Mouse (Mus musculus): ENCODE data around the gene Trmt13. TPM values are rescaled to one million over a fixed set of nuclear protein-coding genes. Genes with fewer than 3 reads are reported as not detected.

Gene Trmt13
- polyA plus RNA-seq, 1 experiment from 2014 or later: 29.3 TPM

- Histone ChIP-seq H3K27ac (ENCODE audit: low read length) (no peak overlapping the region), H3K4me3 (ENCODE audit: low read depth, low read length) (no peak overlapping the region), H3K9ac (ENCODE audit: low read depth, low read length) (no peak overlapping the region), H3K27me3 (ENCODE audit: control insufficient read depth, insufficient read depth, low read depth, low read length) (no peaks in the 10 kb centered on the region), H3K4me1 (ENCODE audit: control insufficient read depth, insufficient read depth, low read length) (no peaks in the 10 kb centered on the region), H3K36me3 (ENCODE audit: control insufficient read depth, insufficient read depth, low read length) (peaks cover 10% of the 10 kb centered on the region), H3K9me3 (replicated peaks; ENCODE audit: control insufficient read depth, low read length, poor library complexity, severe bottlenecking) (no peaks in the 10 kb centered on the region), H3K4me2 (ENCODE audit: low read length) (no peak overlapping the region)
- WGBS: 88% methylated on average over 2 of the region's 2 CpGs
- ATAC-seq: no peak
Observed at GRCm38 (mm10) chr3:116542070-116542469, 72.3 kb downstream of the Trmt13 start.

- Histone ChIP-seq H3K9me3 (replicated peaks; ENCODE audit: control insufficient read depth, low read length, poor library complexity, severe bottlenecking) (no peaks in the 10 kb centered on the region), H3K27me3 (ENCODE audit: control insufficient read depth, insufficient read depth, low read depth, low read length) (no peaks in the 10 kb centered on the region), H3K36me3 (ENCODE audit: control insufficient read depth, insufficient read depth, low read length) (peaks cover 19% of the 10 kb centered on the region), H3K27ac (ENCODE audit: low read length) (no peak overlapping the region), H3K4me3 (ENCODE audit: low read depth, low read length) (no peak overlapping the region), H3K4me1 (ENCODE audit: control insufficient read depth, insufficient read depth, low read length) (no peaks in the 10 kb centered on the region), H3K9ac (ENCODE audit: low read depth, low read length) (no peak overlapping the region), H3K4me2 (ENCODE audit: low read length) (no peak overlapping the region)
- ATAC-seq: no peak
- 62% methylated on average over 6 of the region's 6 CpGs for WGBS
Observed at GRCm38 (mm10) chr3:116537200-116537573, 77.2 kb downstream of the Trmt13 start.

GRCm38 (mm10) chr3:116536428-116537199 lies 77.8 kb downstream of the Trmt13 start:
- Histone ChIP-seq H3K4me1 (ENCODE audit: control insufficient read depth, insufficient read depth, low read length) (no peaks in the 10 kb centered on the region), H3K27ac (ENCODE audit: low read length) (no peak overlapping the region), H3K9ac (ENCODE audit: low read depth, low read length) (no peak overlapping the region), H3K4me2 (ENCODE audit: low read length) (no peak overlapping the region), H3K36me3 (ENCODE audit: control insufficient read depth, insufficient read depth, low read length) (peaks cover 19% of the 10 kb centered on the region), H3K9me3 (replicated peaks; ENCODE audit: control insufficient read depth, low read length, poor library complexity, severe bottlenecking) (no peaks in the 10 kb centered on the region), H3K4me3 (ENCODE audit: low read depth, low read length) (no peak overlapping the region), H3K27me3 (ENCODE audit: control insufficient read depth, insufficient read depth, low read depth, low read length) (no peaks in the 10 kb centered on the region)
- ATAC-seq: no peak
- WGBS: 74% methylated on average over 16 of the region's 16 CpGs

Other genes with a start within 250 kb of the Trmt13 start
- 4.0 and 5.8 TPM in 2 replicates for gene Cdc14a, start 190.6 kb downstream of the Trmt13 start, polyA plus RNA-seq (2015; fragmentation: Nextera tagmentation; extraction: Ambion mirVana)
- gene Rtca, start 106.4 kb downstream of the Trmt13 start, polyA plus RNA-seq (2015; fragmentation: Nextera tagmentation; extraction: Ambion mirVana): 111 and 116 TPM in 2 replicates
- 12.0 and 12.7 TPM in 2 replicates for gene Dbt, start 101.5 kb downstream of the Trmt13 start, polyA plus RNA-seq (2015; fragmentation: Nextera tagmentation; extraction: Ambion mirVana)
- gene Lrrc39, start 51.6 kb downstream of the Trmt13 start, polyA plus RNA-seq (2015; fragmentation: Nextera tagmentation; extraction: Ambion mirVana): 0.25 and 0.38 TPM in 2 replicates
- 11.4 and 15.3 TPM in 2 replicates for gene Sass6, start 19.6 kb downstream of the Trmt13 start, polyA plus RNA-seq (2015; fragmentation: Nextera tagmentation; extraction: Ambion mirVana)
- gene Mfsd14a, start 48.1 kb upstream of the Trmt13 start, polyA plus RNA-seq (2015; fragmentation: Nextera tagmentation; extraction: Ambion mirVana): 68.3 and 69.8 TPM in 2 replicates
- not detected in 2 replicates for gene Gm43191, start 66.7 kb upstream of the Trmt13 start, polyA plus RNA-seq (2015; fragmentation: Nextera tagmentation; extraction: Ambion mirVana)
- 8.2 and 8.8 TPM in 2 replicates for gene Slc35a3, start 98.2 kb upstream of the Trmt13 start, polyA plus RNA-seq (2015; fragmentation: Nextera tagmentation; extraction: Ambion mirVana)
- gene Agl, start 193.6 kb upstream of the Trmt13 start, polyA plus RNA-seq (2015; fragmentation: Nextera tagmentation; extraction: Ambion mirVana): 12.6 and 14.5 TPM in 2 replicates
- 6.9 and 7.6 TPM in 2 replicates for gene Frrs1, start 244.9 kb upstream of the Trmt13 start, polyA plus RNA-seq (2015; fragmentation: Nextera tagmentation; extraction: Ambion mirVana)

All from midbrain, embryonic 16.5 days (tissue).